Mouse (Mus musculus) adrenal gland, adult 8-10 months (tissue): ENCODE data around the gene Zdhhc9. TPM values are rescaled to one million over a fixed set of nuclear protein-coding genes. Genes with fewer than 3 reads are reported as not detected.
"Not testable (repeated sequence)": the region's sequence is repeated elsewhere in the genome, so short reads cannot be mapped to it uniquely, and the experiment has no call there.

Source experiments
- DNase-seq: peaks from one replicate; pipeline ENCODE4 v3.0.0; 2022
- total RNA-seq, 4 experiments: library from RNA; stranded (reverse); gene quantifications; 2 replicates each; pipeline ENCODE4 v1.2.4; 2022

Gene Zdhhc9
- 10 to 100 TPM; 18.7 to 21.9 (median 20.2) TPM for total RNA-seq

- peak; percentile 76 for DNase-seq
Measured at GRCm38 (mm10) chrX:48208519-48209185, at the start of gene Zdhhc9. Zdhhc9 (minus strand) TSS chrX:48208878.

- no peak for DNase-seq
Measured at GRCm38 (mm10) chrX:48257011-48257410, 48.3 kb upstream of the Zdhhc9 start.

DNA sequence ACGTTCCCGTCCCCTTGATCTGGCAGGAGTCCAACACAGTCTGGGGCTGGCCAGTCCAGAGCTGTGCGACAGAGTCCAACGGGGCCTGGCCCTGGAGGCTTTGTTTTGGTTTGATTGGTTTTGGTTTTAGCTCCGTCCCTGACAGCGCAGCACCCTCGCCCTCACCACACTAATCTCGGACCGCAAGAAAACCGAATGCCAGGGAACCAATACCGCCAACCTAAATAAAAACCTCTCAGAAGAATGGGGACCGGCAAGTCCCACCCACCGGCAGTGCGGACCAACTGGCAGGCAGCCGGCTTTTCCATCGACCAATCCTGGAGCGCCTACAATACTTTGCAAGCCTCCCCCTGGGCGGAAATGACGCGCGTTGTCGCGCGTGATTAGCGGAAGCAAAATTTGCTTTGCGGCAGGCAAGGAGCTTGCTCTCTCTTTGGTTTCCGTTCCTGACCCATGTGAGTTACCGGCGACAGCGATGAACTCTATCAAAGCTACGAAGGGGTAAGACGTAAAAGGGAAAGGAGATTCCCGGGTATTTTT lies 47.9 kb upstream of the Zdhhc9 start, which contains the start of gene Utp14a:
Gene Utp14a (plus strand): TSS at position 395 of the 540 bp plus-strand sequence.
- peak; percentile 96 for DNase-seq

DNA sequence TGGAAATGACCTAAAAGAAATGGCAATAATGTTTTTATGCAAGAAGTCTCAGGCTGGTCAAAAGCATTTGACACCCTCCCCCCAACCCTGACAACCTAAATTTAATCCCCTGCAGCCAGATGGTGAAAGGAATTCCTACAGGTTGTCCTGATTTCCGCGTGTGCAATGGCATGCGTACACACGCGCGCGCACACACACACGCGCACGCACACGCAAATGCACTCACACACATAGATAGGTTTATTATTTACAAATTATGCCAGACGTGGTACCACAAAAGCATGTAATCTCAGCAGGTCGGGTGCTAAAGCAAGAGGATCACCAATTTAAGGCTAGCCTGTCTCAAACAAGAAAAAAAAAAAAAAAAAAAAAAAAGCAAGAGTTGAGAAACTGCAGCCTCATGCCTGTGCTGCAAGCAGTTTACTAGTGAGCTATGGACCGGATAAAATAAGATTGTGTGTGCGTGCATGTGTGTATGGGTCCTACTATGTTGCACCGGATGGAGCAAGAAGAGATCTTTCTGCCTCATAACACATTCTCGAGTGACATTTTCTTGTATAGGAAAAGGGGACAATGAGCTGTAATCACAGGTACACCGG lies 47.3 kb upstream of the Zdhhc9 start:
- DNase-seq, result no peak

GRCm38 (mm10) chrX:48234417-48234816 lies 25.7 kb upstream of the Zdhhc9 start:
- no peak for DNase-seq

DNA sequence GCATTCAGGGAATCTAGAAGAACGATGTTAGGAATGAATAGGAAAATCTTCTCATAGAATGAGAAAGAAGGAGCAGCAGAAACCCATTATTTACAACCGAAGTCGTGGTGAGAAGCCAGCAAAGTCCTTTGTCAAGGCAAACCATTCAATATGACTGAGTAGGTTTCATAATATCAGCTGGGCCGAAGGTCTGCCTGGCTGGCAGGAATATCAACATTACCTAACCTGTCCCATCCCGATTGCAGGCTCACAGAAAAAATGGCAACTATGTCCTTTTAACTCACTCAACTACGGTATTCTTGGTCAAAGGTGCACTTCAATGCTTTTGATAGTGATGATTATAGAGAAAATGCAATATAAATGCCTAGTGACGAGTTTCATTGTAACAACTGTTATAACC lies 17.5 kb upstream of the Zdhhc9 start:
- DNase-seq, result no peak

DNA sequence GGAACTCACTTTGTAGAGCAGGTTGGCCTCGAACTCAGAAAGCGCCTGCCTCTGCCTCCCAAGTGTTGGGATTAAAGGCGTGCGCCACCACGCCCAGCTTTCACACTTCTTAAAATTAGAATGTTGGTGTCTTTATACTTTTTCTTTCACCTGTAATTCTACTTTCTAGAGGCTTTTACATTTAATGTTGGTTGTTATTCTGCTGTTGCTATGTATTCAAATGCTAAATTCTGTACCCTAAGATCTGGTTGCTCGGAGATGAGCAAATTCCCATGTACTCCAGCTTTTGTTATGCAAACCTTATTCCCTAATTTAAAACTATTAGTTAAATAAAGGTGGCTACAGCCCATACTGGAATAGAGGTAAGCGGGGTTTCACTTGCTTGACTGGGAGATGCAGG lies 14.0 kb upstream of the Zdhhc9 start:
- DNase-seq, result no peak

GRCm38 (mm10) chrX:48219468-48219867 lies 10.8 kb upstream of the Zdhhc9 start:
- no peak for DNase-seq

DNA sequence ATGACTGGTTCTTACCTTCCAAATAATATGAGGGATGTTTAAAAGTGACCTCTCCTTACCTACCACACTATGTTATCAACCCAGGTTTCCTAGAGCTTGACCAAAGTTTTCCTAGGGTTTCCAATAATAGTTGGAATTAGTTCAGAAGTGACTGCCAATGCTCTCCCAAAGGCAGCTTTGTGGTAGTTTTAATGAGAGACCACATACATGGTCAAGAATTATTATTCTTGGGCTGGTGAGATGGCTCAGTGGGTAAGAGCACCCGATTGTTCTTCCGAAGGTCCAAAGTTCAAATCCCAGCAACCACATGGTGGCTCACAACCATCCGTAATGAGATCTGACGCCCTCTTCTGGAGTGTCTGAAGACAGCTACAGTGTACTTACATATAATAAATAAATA lies 1.1 kb upstream of the Zdhhc9 start:
- DNase-seq, result not testable (repeated sequence)

DNA sequence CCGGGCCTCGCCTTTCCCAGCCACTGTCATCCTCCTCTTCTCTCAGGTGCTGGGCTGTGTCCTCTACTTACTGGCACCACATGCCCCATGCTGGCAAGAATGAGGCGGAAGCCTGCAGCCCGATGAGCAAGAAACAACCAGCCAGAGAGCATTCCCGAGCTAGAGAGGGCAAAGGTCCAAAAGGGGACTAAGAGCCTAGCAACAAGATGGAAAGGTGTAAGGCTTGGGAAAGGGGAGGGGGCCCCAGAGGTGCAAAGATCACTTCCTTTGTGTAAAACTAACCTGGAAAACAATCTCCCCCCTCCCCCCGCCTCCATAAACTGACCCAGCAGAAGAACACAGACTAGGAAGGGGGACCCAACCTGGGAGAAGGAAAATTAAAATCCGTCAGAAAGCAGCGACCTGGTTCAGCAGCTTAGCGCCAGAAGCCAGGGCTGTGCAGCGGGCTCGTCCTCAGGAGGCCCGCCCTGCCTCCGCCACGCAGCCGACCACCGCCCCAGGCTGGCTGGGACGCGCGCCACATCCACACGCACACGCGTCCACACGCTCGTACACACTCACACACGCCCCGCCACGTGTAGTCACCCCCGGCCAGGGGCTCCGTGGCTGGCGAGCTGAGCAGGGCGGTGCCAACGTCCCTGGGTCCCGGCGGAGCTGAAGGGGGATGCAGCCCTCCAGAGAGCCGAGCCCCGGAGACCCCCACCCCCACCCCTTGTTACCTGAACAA lies 754 bp downstream of the Zdhhc9 start:
- DNase-seq, result peak; percentile 6

GRCm38 (mm10) chrX:48204469-48204868 lies 4.2 kb downstream of the Zdhhc9 start:
- no peak for DNase-seq

GRCm38 (mm10) chrX:48203763-48204162 lies 4.9 kb downstream of the Zdhhc9 start:
- DNase-seq, result no peak

- no peak for DNase-seq
Measured at GRCm38 (mm10) chrX:48202995-48203394, 5.7 kb downstream of the Zdhhc9 start.

- DNase-seq, result no peak
Measured at GRCm38 (mm10) chrX:48202436-48202835, 6.2 kb downstream of the Zdhhc9 start.

- DNase-seq, result no peak
Measured at GRCm38 (mm10) chrX:48201973-48202372, 6.7 kb downstream of the Zdhhc9 start.

- no peak for DNase-seq
Measured at GRCm38 (mm10) chrX:48200699-48201098, 8.0 kb downstream of the Zdhhc9 start.

GRCm38 (mm10) chrX:48199026-48199425 lies 9.7 kb downstream of the Zdhhc9 start:
- DNase-seq, result no peak

GRCm38 (mm10) chrX:48197856-48198255 lies 10.8 kb downstream of the Zdhhc9 start:
- no peak for DNase-seq

- DNase-seq, result no peak
Measured at GRCm38 (mm10) chrX:48193235-48194152, 15.2 kb downstream of the Zdhhc9 start.

DNA sequence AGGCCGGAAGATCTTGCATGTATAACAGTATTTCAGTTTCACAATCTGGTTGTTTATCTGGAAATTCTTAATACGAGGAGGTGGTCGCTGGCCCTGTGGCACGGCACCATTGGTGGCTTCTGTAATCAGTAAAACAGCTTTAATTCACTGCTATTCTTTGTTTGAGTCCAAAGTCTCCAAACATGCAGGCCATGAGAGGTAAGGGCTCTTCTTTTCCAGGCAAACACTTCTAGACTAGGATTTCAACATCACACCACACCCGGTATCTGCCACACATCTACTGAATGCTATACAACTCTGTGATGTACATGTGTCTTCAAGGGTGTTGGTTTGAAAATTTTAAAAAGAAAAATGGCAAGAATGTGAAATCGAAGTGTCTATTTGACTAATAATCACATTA lies 17.4 kb downstream of the Zdhhc9 start:
- DNase-seq, result no peak

GRCm38 (mm10) chrX:48184703-48185102 lies 24.0 kb downstream of the Zdhhc9 start:
- no peak for DNase-seq

DNA sequence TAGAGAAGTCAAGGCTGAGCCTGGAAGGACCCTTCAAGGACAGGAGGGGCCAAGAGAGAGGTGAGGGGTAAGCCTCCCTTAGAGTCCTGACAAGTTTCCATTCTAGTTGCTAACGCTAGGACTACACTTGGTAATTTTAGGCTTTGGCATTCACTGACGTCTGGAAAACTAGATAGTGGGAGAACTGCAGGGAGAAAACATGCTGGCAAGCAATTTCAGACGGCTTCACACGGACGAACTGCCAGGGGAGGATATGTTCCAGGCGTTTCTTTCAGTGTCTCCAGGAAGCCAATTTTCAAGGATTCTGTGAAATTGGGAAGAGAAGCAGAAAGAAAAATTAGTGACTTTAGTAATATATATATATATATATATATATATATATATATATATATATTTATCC lies 26.8 kb downstream of the Zdhhc9 start:
- no peak for DNase-seq
